15 mouse cellular contexts compared by ENCODE assay signal in genomic region chr2:26637316-26637932, GRCm38 (mm10). TPM values are rescaled to one million over a fixed set of nuclear protein-coding genes. Genes with fewer than 3 reads are reported as not detected.
DNase-seq lines count a peak whose midpoint lies in the region; ATAC-seq and TF ChIP-seq lines count a peak whose summit lies in the region.
"Had no signal": no experiment of that assay in that cellular context is flagged by ENCODE, and none has a peak within 500 bp of the region (broad histone marks: within the 10 kb centered on the region; RNA-seq: fewer than 3 reads in every experiment).

No protein-coding gene starts in this region.

- H3K9ac ChIP-seq in kidney, embryonic 14.5 days (ENCODE audit: low read depth, low read length), result no peak overlapping the region
- peak overlapping the region; percentile 5; the same call in 1 of the 2 replicates for H3K9ac ChIP-seq in ES-Bruce4 (ENCODE audit: low read depth, poor library complexity, severe bottlenecking)
- no peak overlapping the region for H3K9ac ChIP-seq in limb, embryonic 12.5 days (replicated peaks)

- no peak for TF ChIP-seq POLR2A in ES-Bruce4 (IDR thresholded peaks at IDR 0.05; ENCODE audit: insufficient read depth, low read length)

- H3K27ac ChIP-seq in kidney, embryonic 14.5 days (ENCODE audit: low read depth, low read length), result no peak overlapping the region
- peak overlapping the region; percentile 49 for H3K27ac ChIP-seq in ES-Bruce4 (ENCODE audit: insufficient read depth, low read length)
- peak overlapping the region; percentile 23; the same call in 1 of the 2 replicates for H3K27ac ChIP-seq in brown adipose tissue, adult 24 weeks (replicated peaks; ENCODE audit: low read depth, low read length)
- H3K27ac ChIP-seq in limb, embryonic 12.5 days, result no peak overlapping the region
- H3K27ac ChIP-seq in left cerebral cortex, adult 2 months, result no peak overlapping the region

- intact Hi-C loops in left cerebral cortex, adult 2 months (cut with DNase I), result loop anchor here (5.0 kb wide), 1 partner anchor 190 kb away; the partner anchor contains the start of gene Sec16a

- no peak for DNase-seq in kidney, adult 11 months
- no peak for DNase-seq in left cerebral cortex, adult 2 months (ENCODE audit: extremely low spot score in 1 of 2, low spot score in 2 of 2)
- no peak for DNase-seq in adrenal gland, adult (ENCODE audit: inconsistent age in 2 of 2, low spot score in 1 of 2)
- DNase-seq in cerebellum, postnatal 10 days, result no peak
- DNase-seq: adrenal gland, adult 8-10 months; gastrocnemius, postnatal 25 days; thymus, adult 2 months had no signal

- H3K4me3 ChIP-seq in kidney, embryonic 14.5 days (ENCODE audit: low read length), result no peak overlapping the region
- H3K4me3 ChIP-seq in ES-Bruce4 (ENCODE audit: low read depth, low read length), result peak overlapping the region; percentile 99; the same call in 1 of the 2 replicates
- no peak overlapping the region for H3K4me3 ChIP-seq in brown adipose tissue, adult 24 weeks (ENCODE audit: insufficient read depth, low read depth, low read length)
- H3K4me3 ChIP-seq in limb, embryonic 12.5 days (replicated peaks), result no peak overlapping the region
- H3K4me3 ChIP-seq in left cerebral cortex, adult 2 months, result no peak overlapping the region

- TF ChIP-seq EP300 in ES-Bruce4 (IDR thresholded peaks at IDR 0.05; ENCODE audit: insufficient read depth, low read depth, low read length), result no peak

- H3K4me2 ChIP-seq in kidney, embryonic 14.5 days (replicated peaks; ENCODE audit: low read depth, low read length), result peak overlapping the region; percentile 77; the same call in 1 of the 2 replicates
- H3K4me2 ChIP-seq in limb, embryonic 12.5 days, result peak overlapping the region; percentile 85; the same call in 1 of the 2 replicates

- TF ChIP-seq CTCF in ES-Bruce4 (IDR thresholded peaks at IDR 0.05; ENCODE audit: low read depth, low read length), result no peak
- TF ChIP-seq CTCF in left cerebral cortex, adult 2 months (IDR thresholded peaks at IDR 0.05), result no peak

- H3K9me3 ChIP-seq in kidney, embryonic 14.5 days (ENCODE audit: control insufficient read depth, low read length), result no peaks in the 10 kb centered on the region
- H3K9me3 ChIP-seq in ES-Bruce4 (replicated peaks; ENCODE audit: control insufficient read depth, insufficient read depth, low read length, poor library complexity, severe bottlenecking), result no peaks in the 10 kb centered on the region
- no peaks in the 10 kb centered on the region for H3K9me3 ChIP-seq in limb, embryonic 12.5 days

- H3K27me3 ChIP-seq in kidney, embryonic 14.5 days (ENCODE audit: control insufficient read depth, insufficient read depth, low read length), result no peaks in the 10 kb centered on the region
- H3K27me3 ChIP-seq in ES-Bruce4 (ENCODE audit: control insufficient read depth, insufficient read depth, low read length, poor library complexity, severe bottlenecking), result no peaks in the 10 kb centered on the region
- no peaks in the 10 kb centered on the region for H3K27me3 ChIP-seq in limb, embryonic 12.5 days

- WGBS in kidney, embryonic 14.5 days, result 75% methylated on average over 4 of the region's 4 CpGs
- 81% methylated on average over 4 of the region's 4 CpGs for WGBS in limb, embryonic 12.5 days

- H3K36me3 ChIP-seq in kidney, embryonic 14.5 days (ENCODE audit: control insufficient read depth, insufficient read depth, low read length), result peaks cover 50% of the 10 kb centered on the region
- peaks cover 32% of the 10 kb centered on the region for H3K36me3 ChIP-seq in ES-Bruce4 (ENCODE audit: control insufficient read depth, insufficient read depth, low read length, poor library complexity, severe bottlenecking)
- H3K36me3 ChIP-seq in limb, embryonic 12.5 days, result peaks cover 63% of the 10 kb centered on the region

- peaks cover 16% of the 10 kb centered on the region for H3K4me1 ChIP-seq in kidney, embryonic 14.5 days (ENCODE audit: control insufficient read depth, insufficient read depth, low read length)
- no peaks in the 10 kb centered on the region for H3K4me1 ChIP-seq in ES-Bruce4 (ENCODE audit: control insufficient read depth, insufficient read depth, low read length)
- peaks cover 10% of the 10 kb centered on the region for H3K4me1 ChIP-seq in brown adipose tissue, adult 24 weeks (ENCODE audit: control insufficient read depth, insufficient read depth, insufficient read length, low read length)
- H3K4me1 ChIP-seq in limb, embryonic 12.5 days (replicated peaks), result peaks cover 32% of the 10 kb centered on the region

- ATAC-seq in kidney, embryonic 14.5 days (ENCODE audit: low FRiP score, low TSS enrichment), result no peak
- no peak for ATAC-seq in limb, embryonic 12.5 days (ENCODE audit: insufficient number of reproducible peaks, insufficient read depth, low FRiP score, low TSS enrichment, low read depth)

RNA-seq across cellular contexts. Expression of gene Fam69b, which starts 9.2 kb away (rescaled TPM):
- polyA plus RNA-seq in kidney, embryonic 14.5 days (2014; fragmentation: Nextera tagmentation; extraction: Ambion mirVana), result 30.3 and 39.1 TPM in 2 replicates
- 4.9 and 5.3 TPM in 2 replicates for polyA plus RNA-seq in ES-Bruce4 (2011; ENCODE audit: insufficient read depth, insufficient read length, low read depth, missing spikeins)
- polyA plus RNA-seq in brown adipose tissue, adult 24 weeks (2012; ENCODE audit: insufficient read depth, insufficient read length, missing spikeins), result 24.4 and 49.4 TPM in 2 replicates
- polyA plus RNA-seq in limb, embryonic 12.5 days (2016; fragmentation: Nextera tagmentation; extraction: Ambion mirVana), result 61.7 and 66.3 TPM in 2 replicates
- total RNA-seq in left cerebral cortex, adult 2 months (2021), result 10 to 100 TPM; 72.4 to 78.9 TPM

RNA-seq across cellular contexts. Expression of gene Agpat2, which starts 33.2 kb away (rescaled TPM):
- polyA plus RNA-seq in kidney, embryonic 14.5 days (2014; fragmentation: Nextera tagmentation; extraction: Ambion mirVana), result 30.0 and 41.4 TPM in 2 replicates
- 19.7 and 21.0 TPM in 2 replicates for polyA plus RNA-seq in ES-Bruce4 (2011; ENCODE audit: insufficient read depth, insufficient read length, low read depth, missing spikeins)
- 2,029 and 2,407 TPM in 2 replicates for polyA plus RNA-seq in brown adipose tissue, adult 24 weeks (2012; ENCODE audit: insufficient read depth, insufficient read length, missing spikeins)
- 17.1 and 18.4 TPM in 2 replicates for polyA plus RNA-seq in limb, embryonic 12.5 days (2016; fragmentation: Nextera tagmentation; extraction: Ambion mirVana)
- total RNA-seq in left cerebral cortex, adult 2 months (2021), result 1 to 10 TPM; 1.3 to 1.8 TPM

RNA-seq across cellular contexts. Expression of gene Lcn4, which starts 33.7 kb away (rescaled TPM):
- polyA plus RNA-seq in kidney, embryonic 14.5 days (2014; fragmentation: Nextera tagmentation; extraction: Ambion mirVana), result not detected in 2 replicates
- not detected in 2 replicates for polyA plus RNA-seq in ES-Bruce4 (2011; ENCODE audit: insufficient read depth, insufficient read length, low read depth, missing spikeins)
- polyA plus RNA-seq in brown adipose tissue, adult 24 weeks (2012; ENCODE audit: insufficient read depth, insufficient read length, missing spikeins), result not detected in 2 replicates
- not detected in 2 replicates for polyA plus RNA-seq in limb, embryonic 12.5 days (2016; fragmentation: Nextera tagmentation; extraction: Ambion mirVana)
- total RNA-seq in left cerebral cortex, adult 2 months (2021), result not detected
- total RNA-seq: adrenal gland, adult 8-10 months; gastrocnemius, postnatal 25 days; layer of hippocampus, adult 18-20 months; midbrain, postnatal 0 days had no signal
- polyA plus RNA-seq: liver, embryonic 16.5 days; midbrain, postnatal 0 days; small intestine, adult 2 months had no signal

RNA-seq across cellular contexts. Expression of gene Gm20532, which starts 51.0 kb away (rescaled TPM):
- polyA plus RNA-seq in kidney, embryonic 14.5 days (2014; fragmentation: Nextera tagmentation; extraction: Ambion mirVana), result not detected in 2 replicates
- polyA plus RNA-seq in ES-Bruce4 (2011; ENCODE audit: insufficient read depth, insufficient read length, low read depth, missing spikeins), result not detected in 2 replicates
- polyA plus RNA-seq in brown adipose tissue, adult 24 weeks (2012; ENCODE audit: insufficient read depth, insufficient read length, missing spikeins), result not detected in 2 replicates
- 0.31 TPM in 1 of 2 replicates, not detected in the other for polyA plus RNA-seq in limb, embryonic 12.5 days (2016; fragmentation: Nextera tagmentation; extraction: Ambion mirVana)
- not detected for total RNA-seq in left cerebral cortex, adult 2 months (2021)
- total RNA-seq: adrenal gland, adult 8-10 months; gastrocnemius, postnatal 25 days; layer of hippocampus, adult 18-20 months; midbrain, postnatal 0 days had no signal
- polyA plus RNA-seq: liver, embryonic 16.5 days; small intestine, adult 2 months; thymus, adult 2 months had no signal

RNA-seq across cellular contexts. Expression of gene Egfl7, which starts 57.6 kb away (rescaled TPM):
- polyA plus RNA-seq in kidney, embryonic 14.5 days (2014; fragmentation: Nextera tagmentation; extraction: Ambion mirVana), result 172 and 194 TPM in 2 replicates
- polyA plus RNA-seq in ES-Bruce4 (2011; ENCODE audit: insufficient read depth, insufficient read length, low read depth, missing spikeins), result 37.7 and 41.1 TPM in 2 replicates
- 75.5 and 80.4 TPM in 2 replicates for polyA plus RNA-seq in brown adipose tissue, adult 24 weeks (2012; ENCODE audit: insufficient read depth, insufficient read length, missing spikeins)
- 77.4 and 82.1 TPM in 2 replicates for polyA plus RNA-seq in limb, embryonic 12.5 days (2016; fragmentation: Nextera tagmentation; extraction: Ambion mirVana)
- total RNA-seq in left cerebral cortex, adult 2 months (2021), result 10 to 100 TPM; 62.4 to 67.4 TPM

Comparison
In these comparisons a context has a peak if more than half of its experiments do, and no peak if none do; other contexts are left out.
1. H3K27ac ChIP-seq: peak in ES-Bruce4 (single experiment) and brown adipose tissue, adult 24 weeks (single experiment); none in kidney, embryonic 14.5 days (single experiment), limb, embryonic 12.5 days (single experiment) and left cerebral cortex, adult 2 months (single experiment).
2. RNA of gene Agpat2, which starts 33.2 kb away (polyA plus RNA-seq): 2,029 to 2,407 TPM in brown adipose tissue, adult 24 weeks; 30.0 to 41.4 TPM in kidney, embryonic 14.5 days, 19.7 to 21.0 TPM in ES-Bruce4 and 17.1 to 18.4 TPM in limb, embryonic 12.5 days; every median in the first group is over 10 times any median in the second.